Mouse (Mus musculus): Measurements from ENCODE around the gene Exog.

DNA sequence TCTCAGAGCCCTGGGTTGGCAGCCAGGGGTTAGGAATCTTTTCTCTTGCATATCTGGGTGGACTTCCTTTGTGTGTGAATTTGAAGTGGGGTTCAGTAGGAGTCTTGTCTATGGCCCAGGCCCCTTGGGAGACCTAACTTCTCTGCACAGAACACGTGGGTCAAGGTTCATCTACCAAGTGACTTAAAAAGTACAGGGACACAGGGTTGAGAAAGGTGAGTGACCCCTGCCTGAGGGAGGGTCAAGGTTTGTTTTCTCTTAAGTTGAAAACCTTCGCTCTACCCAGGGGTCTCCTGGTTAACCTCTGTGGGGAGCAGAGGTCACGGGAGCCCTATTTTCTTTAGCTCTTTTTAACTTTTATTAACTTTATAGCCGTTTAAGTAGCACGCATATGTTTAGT lies 34.9 kb upstream of the Exog start:
- TF ChIP-seq GATA1 (IDR thresholded peaks at IDR 0.05; ENCODE audit: low read length) = no peak
- no peak for TF ChIP-seq TAL1 (IDR thresholded peaks at IDR 0.05; ENCODE audit: low read length)

All from erythroblast, embryonic 14.5 days (primary cell).